Mouse (Mus musculus) forebrain, embryonic 14.5 days (tissue): ENCODE data around the gene Tigit. TPM values are rescaled to one million over a fixed set of nuclear protein-coding genes. Genes with fewer than 3 reads are reported as not detected.

Source experiments
- ATAC-seq: fragments of 200-750 bp; cut with Nextera tagmentation; 2 replicates; pipeline ENCODE4 v1.8.0; 2017; ENCODE audit warnings: mild to moderate bottlenecking, moderate library complexity
- DNase-seq: peaks from one replicate; pipeline ENCODE4 v3.0.0-alpha.2; 2015; ENCODE audit warnings: low spot score
- H3K27ac ChIP-seq: fragments of 300-500 bp; sonication (generic); 2 replicates; pipeline ENCODE4 v1.5.1; 2014; ENCODE audit warnings: low read depth, mild to moderate bottlenecking, control low read depth, low read length, moderate library complexity
- H3K27me3 ChIP-seq: fragments of 300-500 bp; sonication (generic); replicated peaks from 2 replicates; pipeline ENCODE4 v1.6.1; 2014; ENCODE audit warnings: low read length, control low read depth, mixed read lengths; ENCODE audit not compliant: control insufficient read depth, insufficient read depth
- H3K36me3 ChIP-seq: fragments of 300-500 bp; sonication (generic); 2 replicates; pipeline ENCODE4 v1.6.1; 2014; ENCODE audit warnings: low read length, control low read depth; ENCODE audit not compliant: control insufficient read depth, insufficient read depth
- H3K4me1 ChIP-seq: fragments of 300-500 bp; sonication (generic); 2 replicates; pipeline ENCODE4 v1.6.1; 2014; ENCODE audit warnings: antibody characterized with exemption, low read length, control low read depth; ENCODE audit not compliant: control insufficient read depth, insufficient read depth
- H3K4me2 ChIP-seq: fragments of 300-500 bp; sonication (generic); 2 replicates; pipeline ENCODE4 v1.6.1; 2014; ENCODE audit warnings: mild to moderate bottlenecking, control low read depth, low read length
- H3K4me3 ChIP-seq: fragments of 300-500 bp; sonication (generic); 2 replicates; pipeline ENCODE4 v1.5.1; 2014; ENCODE audit warnings: low read depth, low read length, control low read depth
- H3K9ac ChIP-seq: fragments of 300-500 bp; sonication (generic); 2 replicates; pipeline ENCODE4 v1.6.1; 2014; ENCODE audit warnings: mild to moderate bottlenecking, low read length, control low read depth, moderate library complexity
- H3K9me3 ChIP-seq: fragments of 300-500 bp; sonication (generic); replicated peaks from 2 replicates; pipeline ENCODE4 v1.6.1; 2016; ENCODE audit warnings: low read length, control low read depth, mixed read lengths; ENCODE audit not compliant: control insufficient read depth
- WGBS: fragments of 180-500 bp; shearing (Covaris S2); extraction: QIAGEN DNeasy Blood & Tissue Kit; methylation state at CpG from one replicate; pipeline ENCODE4 v1.1.7; 2014; 5-methylcytosine and 5-hydroxymethylcytosine counted together
- polyA plus RNA-seq: library from polyadenylated mRNA; unstranded; fragments of >200 nt; fragmentation: Nextera tagmentation; extraction: Ambion mirVana; gene quantifications from 2 replicates; pipeline ENCODE4 v1.2.1, GENCODE M21; 2014

The Tigit gene
- polyA plus RNA-seq, 1 experiment from 2014 or later: not detected

- 88% methylated on average over 2 of the region's 2 CpGs for WGBS
Measured at GRCm38 (mm10) chr16:43687968-43688367, 24.0 kb upstream of the Tigit start.

GRCm38 (mm10) chr16:43674400-43674799, 10.5 kb upstream of the Tigit start:
- no peaks in the 10 kb centered on the region for H3K9me3 ChIP-seq
- no peaks in the 10 kb centered on the region for H3K36me3 ChIP-seq
- no peaks in the 10 kb centered on the region for H3K4me1 ChIP-seq
- WGBS: 75% methylated on average over 3 of the region's 3 CpGs
- H3K4me2 ChIP-seq: no peak overlapping the region
- no peaks in the 10 kb centered on the region for H3K27me3 ChIP-seq
- no peak overlapping the region for H3K27ac ChIP-seq
- H3K4me3 ChIP-seq: no peak overlapping the region
- ATAC-seq (no peak), DNase-seq (no peak)
- H3K9ac ChIP-seq: no peak overlapping the region

More at GRCm38 (mm10) chr16:43687968-43688367, 24.0 kb upstream of the Tigit start:
- Histone ChIP-seq H3K9me3 (no peaks in the 10 kb centered on the region), H3K4me1 (no peaks in the 10 kb centered on the region), H3K27ac (no peak overlapping the region), H3K4me3 (no peak overlapping the region), H3K4me2 (no peak overlapping the region), H3K9ac (no peak overlapping the region), H3K27me3 (no peaks in the 10 kb centered on the region), H3K36me3 (no peaks in the 10 kb centered on the region)
- no peak for ATAC-seq
- no peak for DNase-seq

- no peak overlapping the region for H3K27ac ChIP-seq
- H3K4me3 ChIP-seq: no peak overlapping the region
- no peak for DNase-seq
- no peak for ATAC-seq
- no peaks in the 10 kb centered on the region for H3K9me3 ChIP-seq
- no peaks in the 10 kb centered on the region for H3K27me3 ChIP-seq
- H3K36me3 ChIP-seq: no peaks in the 10 kb centered on the region
- H3K4me2 ChIP-seq: no peak overlapping the region
- no peak overlapping the region for H3K9ac ChIP-seq
- H3K4me1 ChIP-seq: no peaks in the 10 kb centered on the region
Measured at GRCm38 (mm10) chr16:43672697-43673096, 8.8 kb upstream of the Tigit start.

- 95% methylated on average over 1 of the region's 1 CpGs for WGBS
Measured at GRCm38 (mm10) chr16:43671972-43672371, 8.0 kb upstream of the Tigit start.

GRCm38 (mm10) chr16:43668294-43668693, 4.3 kb upstream of the Tigit start:
- no peak for DNase-seq
- no peak overlapping the region for H3K9ac ChIP-seq
- H3K4me1 ChIP-seq: no peaks in the 10 kb centered on the region
- H3K27me3 ChIP-seq: no peaks in the 10 kb centered on the region
- 94% methylated on average over 3 of the region's 3 CpGs for WGBS
- no peak for ATAC-seq
- H3K4me2 ChIP-seq: no peak overlapping the region
- no peaks in the 10 kb centered on the region for H3K9me3 ChIP-seq
- H3K4me3 ChIP-seq: no peak overlapping the region
- H3K36me3 ChIP-seq: no peaks in the 10 kb centered on the region
- H3K27ac ChIP-seq: no peak overlapping the region

More at GRCm38 (mm10) chr16:43671972-43672371, 8.0 kb upstream of the Tigit start:
- no peaks in the 10 kb centered on the region for H3K4me1 ChIP-seq
- no peaks in the 10 kb centered on the region for H3K27me3 ChIP-seq
- H3K9me3 ChIP-seq: no peaks in the 10 kb centered on the region
- H3K36me3 ChIP-seq: no peaks in the 10 kb centered on the region
- H3K4me2 ChIP-seq: no peak overlapping the region
- no peak overlapping the region for H3K4me3 ChIP-seq
- no peak overlapping the region for H3K9ac ChIP-seq
- no peak overlapping the region for H3K27ac ChIP-seq
- DNase-seq (no peak), ATAC-seq (no peak)

- DNase-seq (no peak), ATAC-seq (no peak)
- H3K27me3 ChIP-seq: no peaks in the 10 kb centered on the region
- H3K4me1 ChIP-seq: no peaks in the 10 kb centered on the region
- no peaks in the 10 kb centered on the region for H3K9me3 ChIP-seq
- no peak overlapping the region for H3K9ac ChIP-seq
- no peak overlapping the region for H3K4me3 ChIP-seq
- no peaks in the 10 kb centered on the region for H3K36me3 ChIP-seq
- H3K4me2 ChIP-seq: no peak overlapping the region
- no peak overlapping the region for H3K27ac ChIP-seq
Measured at GRCm38 (mm10) chr16:43664861-43665260, 915 bp upstream of the Tigit start.

GRCm38 (mm10) chr16:43662124-43663004, 1.6 kb downstream of the Tigit start:
- DNase-seq (no peak), ATAC-seq (no peak)
- Histone ChIP-seq H3K9ac (no peak overlapping the region), H3K9me3 (no peaks in the 10 kb centered on the region), H3K4me2 (no peak overlapping the region), H3K4me1 (no peaks in the 10 kb centered on the region), H3K27ac (no peak overlapping the region), H3K27me3 (no peaks in the 10 kb centered on the region), H3K36me3 (no peaks in the 10 kb centered on the region), H3K4me3 (no peak overlapping the region)
- WGBS: 92% methylated on average over 10 of the region's 10 CpGs

GRCm38 (mm10) chr16:43661576-43661975, 2.4 kb downstream of the Tigit start:
- H3K4me1 ChIP-seq: no peaks in the 10 kb centered on the region
- no peak overlapping the region for H3K4me3 ChIP-seq
- DNase-seq (no peak), ATAC-seq (no peak)
- H3K36me3 ChIP-seq: no peaks in the 10 kb centered on the region
- no peak overlapping the region for H3K27ac ChIP-seq
- no peak overlapping the region for H3K4me2 ChIP-seq
- H3K27me3 ChIP-seq: no peaks in the 10 kb centered on the region
- no peaks in the 10 kb centered on the region for H3K9me3 ChIP-seq
- H3K9ac ChIP-seq: no peak overlapping the region
- 95% methylated on average over 5 of the region's 5 CpGs for WGBS

- no peak for ATAC-seq
- H3K4me3 ChIP-seq: no peak overlapping the region
- WGBS: 92% methylated on average over 6 of the region's 6 CpGs
- no peak for DNase-seq
- no peak overlapping the region for H3K4me2 ChIP-seq
- H3K9ac ChIP-seq: no peak overlapping the region
- no peaks in the 10 kb centered on the region for H3K4me1 ChIP-seq
- no peaks in the 10 kb centered on the region for H3K9me3 ChIP-seq
- H3K27me3 ChIP-seq: no peaks in the 10 kb centered on the region
- H3K36me3 ChIP-seq: no peaks in the 10 kb centered on the region
- no peak overlapping the region for H3K27ac ChIP-seq
Measured at GRCm38 (mm10) chr16:43655183-43655787, 8.7 kb downstream of the Tigit start.
